Mouse (Mus musculus): ENCODE measurements around the gene Gba. TPM values are rescaled to one million over a fixed set of nuclear protein-coding genes. Genes with fewer than 3 reads are reported as not detected.

Gba gene
- total and polyA plus RNA-seq, 2 experiments from 2014 or later, result 46.1 to 64.6 TPM

DNA sequence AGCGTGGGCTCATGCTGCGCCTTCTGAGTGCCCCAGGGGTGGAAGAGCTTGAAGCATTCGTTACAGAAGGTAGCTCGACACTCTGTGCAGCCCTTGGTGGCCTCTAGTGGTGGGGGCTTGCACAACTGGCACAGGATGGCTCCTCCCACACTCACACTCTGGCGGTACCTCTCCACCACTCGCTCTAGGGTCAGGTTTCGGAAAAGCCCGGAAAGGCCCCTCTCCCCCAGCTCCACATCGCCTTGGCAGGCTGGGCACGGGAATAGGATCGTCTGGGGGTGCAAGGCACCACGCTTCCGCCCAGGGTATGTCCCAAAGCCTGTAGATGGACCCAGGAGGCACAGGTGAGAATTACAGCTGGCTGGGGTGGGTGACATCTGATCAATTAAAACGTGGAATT, 40.9 kb downstream of the Gba start:
- peak overlapping the region; percentile 93 for H3K9ac ChIP-seq (replicated peaks; ENCODE audit: low read length, poor library complexity, severe bottlenecking)
- peak; percentile 61 for TF ChIP-seq CTCF (IDR thresholded peaks at IDR 0.05)
- H3K4me2 ChIP-seq (ENCODE audit: low read depth, low read length, poor library complexity, severe bottlenecking), result peak overlapping the region; percentile 92
- DNase-seq (ENCODE audit: low spot score), result peak; percentile 62
- no peak for ATAC-seq (ENCODE audit: low FRiP score)
- no peaks in the 10 kb centered on the region for H3K9me3 ChIP-seq (ENCODE audit: low read length)
- H3K4me1 ChIP-seq (ENCODE audit: insufficient read depth, low read length), result peaks cover 12% of the 10 kb centered on the region; the same call in 1 of the 2 replicates
- 10% methylated on average over 14 of the region's 14 CpGs for WGBS
- H3K27me3 ChIP-seq (ENCODE audit: insufficient read depth, low read length), result no peaks in the 10 kb centered on the region
- peak overlapping the region; percentile 70 for H3K4me3 ChIP-seq (ENCODE audit: low read depth, low read length)
- H3K36me3 ChIP-seq (ENCODE audit: insufficient read depth, low read length), result peaks cover 42% of the 10 kb centered on the region
- peak overlapping the region; percentile 97 for H3K27ac ChIP-seq (ENCODE audit: low read depth, low read length)

DNA sequence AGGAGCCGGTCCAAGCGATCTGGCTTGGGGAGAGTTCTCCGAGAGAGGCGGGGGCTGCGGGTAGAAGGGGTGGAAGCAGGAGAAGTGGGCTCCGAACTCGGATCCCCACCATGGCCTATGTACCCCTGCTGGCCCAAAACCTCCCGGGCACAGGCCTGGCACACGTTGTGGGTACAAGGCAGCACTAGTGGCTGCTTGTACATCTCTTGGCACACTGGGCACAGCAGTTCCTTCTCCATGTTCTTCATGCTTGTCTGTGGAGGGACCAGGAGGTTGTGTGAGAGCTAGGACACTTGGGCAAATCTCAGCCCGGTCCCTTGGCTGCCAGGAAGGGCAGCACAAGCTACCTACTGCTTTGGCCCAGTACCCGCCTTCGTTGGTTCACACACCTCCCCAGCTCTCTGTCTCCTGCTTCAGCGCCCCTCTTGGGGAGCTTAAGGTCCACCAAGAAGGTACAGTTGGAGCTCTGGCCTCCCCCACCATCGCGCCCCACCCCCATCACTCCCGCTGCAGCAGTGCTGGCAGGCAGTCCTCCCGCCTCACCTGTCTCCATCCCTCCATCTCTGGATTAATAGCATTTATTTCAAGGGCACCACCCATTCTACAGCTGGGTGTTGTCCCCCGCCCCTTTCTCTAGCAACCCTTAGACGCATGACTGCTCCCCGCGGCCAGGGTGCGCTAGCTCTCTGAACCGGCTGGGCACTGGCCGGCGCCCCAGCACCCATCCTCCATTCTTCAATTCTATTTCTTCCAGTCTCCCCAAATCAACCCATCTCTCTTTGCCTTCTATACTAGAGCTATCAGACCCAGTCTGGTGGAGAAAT, 41.6 kb downstream of the Gba start:
- Histone ChIP-seq H3K9me3 (ENCODE audit: low read length) (no peaks in the 10 kb centered on the region), H3K27me3 (ENCODE audit: insufficient read depth, low read length) (no peaks in the 10 kb centered on the region), H3K27ac (ENCODE audit: low read depth, low read length) (peak overlapping the region; percentile 97), H3K4me3 (ENCODE audit: low read depth, low read length) (peak overlapping the region; percentile 70), H3K4me2 (ENCODE audit: low read depth, low read length, poor library complexity, severe bottlenecking) (peak overlapping the region; percentile 92), H3K36me3 (ENCODE audit: insufficient read depth, low read length) (peaks cover 35% of the 10 kb centered on the region), H3K9ac (replicated peaks; ENCODE audit: low read length, poor library complexity, severe bottlenecking) (peak overlapping the region; percentile 93), H3K4me1 (ENCODE audit: insufficient read depth, low read length) (peaks cover 12% of the 10 kb centered on the region; the same call in 1 of the 2 replicates)
- DNase-seq (ENCODE audit: low spot score) (peak; percentile 65), ATAC-seq (ENCODE audit: low FRiP score) (peak; percentile 31)
- peak; percentile 61 for TF ChIP-seq CTCF (IDR thresholded peaks at IDR 0.05)
- WGBS, result 9% methylated on average over 25 of the region's 25 CpGs

DNA sequence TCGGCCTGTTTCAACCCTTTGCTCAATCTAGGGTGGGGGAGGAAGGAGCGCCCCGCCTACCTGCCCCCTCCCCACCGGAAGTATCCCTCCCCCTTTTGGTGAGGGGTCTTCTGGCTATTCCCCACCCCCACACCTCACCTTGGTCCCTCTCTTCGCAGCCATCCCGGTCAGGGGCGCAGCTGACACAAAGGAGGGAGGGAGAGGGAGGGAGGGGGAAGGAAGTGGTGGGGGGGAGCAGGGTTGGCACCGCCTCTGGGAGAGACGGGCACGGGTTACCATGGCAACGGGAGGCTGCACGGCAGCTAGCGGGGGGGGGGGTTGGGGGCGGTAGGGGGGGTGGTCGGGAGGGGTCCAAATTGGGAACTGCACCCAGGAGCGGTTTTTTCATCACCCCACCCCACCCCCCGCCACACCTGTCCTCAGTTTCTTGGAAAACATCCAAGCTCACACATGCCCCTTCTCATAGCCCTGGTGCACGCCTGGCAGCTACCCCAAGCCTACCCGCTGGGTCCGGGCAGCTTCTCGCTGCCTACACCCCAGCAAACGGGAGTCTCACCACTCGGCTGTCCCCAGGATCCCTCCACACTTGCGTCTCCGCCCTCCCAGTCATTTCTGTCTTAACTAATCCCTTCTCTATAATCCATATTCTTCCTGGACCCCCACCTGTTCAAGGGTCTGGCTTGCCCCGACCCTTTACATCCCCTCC, 42.4 kb downstream of the Gba start:
- H3K9me3 ChIP-seq (ENCODE audit: low read length), result no peaks in the 10 kb centered on the region
- peak overlapping the region; percentile 93 for H3K9ac ChIP-seq (replicated peaks; ENCODE audit: low read length, poor library complexity, severe bottlenecking)
- peak; percentile 93 for DNase-seq (ENCODE audit: low spot score)
- TF ChIP-seq CTCF (IDR thresholded peaks at IDR 0.05), result no peak
- H3K4me1 ChIP-seq (ENCODE audit: insufficient read depth, low read length), result peaks cover 12% of the 10 kb centered on the region; the same call in 1 of the 2 replicates
- peak; percentile 49 for ATAC-seq (ENCODE audit: low FRiP score)
- peak overlapping the region; percentile 70 for H3K4me3 ChIP-seq (ENCODE audit: low read depth, low read length)
- peak overlapping the region; percentile 97 for H3K27ac ChIP-seq (ENCODE audit: low read depth, low read length)
- WGBS, result 3% methylated on average over 19 of the region's 26 CpGs
- peaks cover 29% of the 10 kb centered on the region for H3K36me3 ChIP-seq (ENCODE audit: insufficient read depth, low read length)
- H3K4me2 ChIP-seq (ENCODE audit: low read depth, low read length, poor library complexity, severe bottlenecking), result peak overlapping the region; percentile 92
- H3K27me3 ChIP-seq (ENCODE audit: insufficient read depth, low read length), result no peaks in the 10 kb centered on the region

DNA sequence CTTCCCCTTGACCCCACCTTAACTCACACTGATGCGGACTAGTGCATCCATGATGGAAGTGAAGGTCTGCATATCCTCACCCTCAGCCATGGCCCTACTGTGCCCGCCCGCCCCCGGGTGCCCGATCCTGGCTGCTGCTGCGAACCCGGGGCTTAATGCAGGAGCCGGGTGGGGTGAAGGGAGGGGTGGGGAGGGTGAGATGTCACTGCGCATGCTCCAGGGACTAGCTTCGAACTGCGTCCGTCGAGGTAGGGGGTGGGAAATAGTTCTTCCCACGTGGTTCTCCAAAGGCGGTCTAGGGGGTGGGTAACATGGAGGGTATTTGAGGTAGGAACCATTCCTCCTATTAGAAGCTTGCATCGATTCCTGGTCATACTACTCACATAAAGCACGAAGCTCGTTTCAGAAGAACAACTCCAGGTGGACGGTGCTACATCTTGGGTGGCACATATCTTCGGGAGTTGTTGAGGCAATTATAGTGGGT, 43.0 kb downstream of the Gba start, which contains the start of gene Krtcap2:
Gene Krtcap2 (plus strand): TSS at position 279 of the 484 bp plus-strand sequence.
- no peaks in the 10 kb centered on the region for H3K27me3 ChIP-seq (ENCODE audit: insufficient read depth, low read length)
- peak within 1 kb of the TSS; percentile 97 for H3K27ac ChIP-seq (ENCODE audit: low read depth, low read length)
- WGBS, result under 1% methylated on average over 20 of the region's 20 CpGs
- peak within 1 kb of the TSS; percentile 92 for H3K4me2 ChIP-seq (ENCODE audit: low read depth, low read length, poor library complexity, severe bottlenecking)
- H3K9me3 ChIP-seq (ENCODE audit: low read length), result no peaks in the 10 kb centered on the region
- TF ChIP-seq CTCF (IDR thresholded peaks at IDR 0.05), result no peak
- DNase-seq (ENCODE audit: low spot score), result peak; percentile 94
- H3K4me1 ChIP-seq (ENCODE audit: insufficient read depth, low read length), result peaks cover 12% of the 10 kb centered on the region; the same call in 1 of the 2 replicates
- peak; percentile 79 for ATAC-seq (ENCODE audit: low FRiP score)
- H3K9ac ChIP-seq (replicated peaks; ENCODE audit: low read length, poor library complexity, severe bottlenecking), result peak within 1 kb of the TSS; percentile 93
- H3K36me3 ChIP-seq (ENCODE audit: insufficient read depth, low read length), result peaks cover 23% of the 10 kb centered on the region
- H3K4me3 ChIP-seq (ENCODE audit: low read depth, low read length), result peak within 1 kb of the TSS; percentile 70

DNA sequence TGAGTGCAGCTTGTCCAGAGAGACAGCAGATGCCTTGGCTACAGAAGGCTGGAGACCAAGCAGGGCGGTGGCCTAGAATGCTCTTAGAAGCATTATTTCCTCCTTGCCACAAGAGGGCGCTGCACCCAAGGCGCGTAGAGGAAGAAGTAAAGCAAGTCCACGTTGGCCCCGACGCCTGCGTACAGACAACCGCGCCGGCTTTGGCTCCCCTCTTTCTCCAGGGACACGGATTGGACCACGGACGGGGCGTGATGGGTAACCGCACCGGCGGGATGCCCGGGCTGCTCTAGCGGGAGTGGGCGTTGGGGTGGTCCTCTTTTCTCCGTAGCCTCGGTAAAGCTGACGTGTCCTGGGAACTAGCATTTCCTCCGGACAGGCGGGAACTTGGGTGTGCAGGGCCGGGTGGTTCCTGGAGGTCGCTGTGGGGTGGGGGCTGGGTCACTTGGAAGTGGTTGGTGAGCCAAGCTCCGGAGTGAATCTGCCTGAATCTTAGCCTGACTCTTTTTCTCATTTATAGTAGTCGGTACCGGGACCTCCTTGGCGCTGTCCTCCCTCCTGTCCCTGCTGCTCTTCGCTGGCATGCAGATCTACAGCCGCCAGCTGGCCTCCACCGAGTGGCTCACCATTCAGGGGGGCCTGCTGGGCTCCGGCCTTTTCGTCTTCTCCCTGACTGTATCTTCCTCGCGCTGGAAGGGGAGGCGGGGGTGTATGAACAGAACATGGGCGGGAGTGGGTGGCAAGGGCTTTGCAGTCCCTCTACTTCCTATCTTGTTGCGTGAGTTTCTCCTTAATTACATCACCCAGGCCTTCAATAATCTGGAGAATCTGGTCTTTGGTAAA, 43.8 kb downstream of the Gba start, which contains the start of gene Trim46:
Gene Trim46 (minus strand): TSS at position 49 of the 840 bp plus-strand sequence.
- 1% methylated on average over 41 of the region's 42 CpGs for WGBS
- Histone ChIP-seq H3K9ac (replicated peaks; ENCODE audit: low read length, poor library complexity, severe bottlenecking) (peak within 1 kb of the TSS; percentile 93), H3K27me3 (ENCODE audit: insufficient read depth, low read length) (no peaks in the 10 kb centered on the region), H3K4me3 (ENCODE audit: low read depth, low read length) (peak within 1 kb of the TSS; percentile 70), H3K36me3 (ENCODE audit: insufficient read depth, low read length) (peaks cover 16% of the 10 kb centered on the region), H3K4me1 (ENCODE audit: insufficient read depth, low read length) (peaks cover 12% of the 10 kb centered on the region; the same call in 1 of the 2 replicates), H3K4me2 (ENCODE audit: low read depth, low read length, poor library complexity, severe bottlenecking) (peak within 1 kb of the TSS; percentile 92), H3K27ac (ENCODE audit: low read depth, low read length) (peak within 1 kb of the TSS; percentile 97), H3K9me3 (ENCODE audit: low read length) (no peaks in the 10 kb centered on the region)
- peak; percentile 95 for DNase-seq (ENCODE audit: low spot score)
- peak; percentile 68 for ATAC-seq (ENCODE audit: low FRiP score)
- TF ChIP-seq CTCF (IDR thresholded peaks at IDR 0.05), result peak; percentile 99

Measured in midbrain, postnatal 0 days (tissue).